Mouse (Mus musculus): Measurements from ENCODE around the gene Cln5. TPM values are rescaled to one million over a fixed set of nuclear protein-coding genes. Genes with fewer than 3 reads are reported as not detected.

The Cln5 gene
- polyA plus RNA-seq, 1 experiment from 2014 or later = 31.4 TPM

- ATAC-seq (replicated peaks; ENCODE audit: insufficient number of reproducible peaks, low FRiP score, low TSS enrichment) = peak; percentile 91
- Histone ChIP-seq H3K36me3 (ENCODE audit: control insufficient read depth, insufficient read depth, low read length) (0 out of 2 replicates have a peak, but pooled peaks cover 2% of the 10 kb centered on the region), H3K27me3 (ENCODE audit: control insufficient read depth, insufficient read depth, low read length) (no peaks in the 10 kb centered on the region), H3K4me2 (peak within 1 kb of the TSS; percentile 77), H3K4me1 (ENCODE audit: control insufficient read depth, insufficient read depth, low read length) (no peaks in the 10 kb centered on the region), H3K9me3 (replicated peaks; ENCODE audit: control insufficient read depth, low read length) (no peaks in the 10 kb centered on the region), H3K9ac (ENCODE audit: low read depth, low read length) (peak within 1 kb of the TSS; percentile 100), H3K4me3 (ENCODE audit: low read depth, low read length) (peak within 1 kb of the TSS; percentile 92), H3K27ac (ENCODE audit: low read depth, low read length) (peak within 1 kb of the TSS; percentile 100)
- under 1% methylated on average over 76 of the region's 88 CpGs for WGBS (ENCODE audit: insufficient replicate concordance)
These were observed 29.4 kb downstream of the Cln5 start, which contains the start of gene Fbxl3 for GRCm38 (mm10) chr14:103099238-103099933. Gene Fbxl3, minus strand, starts transcription at chr14:103099566.

GRCm38 (mm10) chr14:103100296-103100695 lies 30.3 kb downstream of the Cln5 start:
- Histone ChIP-seq H3K27me3 (ENCODE audit: control insufficient read depth, insufficient read depth, low read length) (no peaks in the 10 kb centered on the region), H3K9ac (ENCODE audit: low read depth, low read length) (no peak overlapping the region), H3K9me3 (replicated peaks; ENCODE audit: control insufficient read depth, low read length) (no peaks in the 10 kb centered on the region), H3K27ac (ENCODE audit: low read depth, low read length) (no peak overlapping the region), H3K4me2 (peak overlapping the region; percentile 77; the same call in 1 of the 2 replicates), H3K36me3 (ENCODE audit: control insufficient read depth, insufficient read depth, low read length) (0 out of 2 replicates have a peak, but pooled peaks cover 2% of the 10 kb centered on the region), H3K4me1 (ENCODE audit: control insufficient read depth, insufficient read depth, low read length) (no peaks in the 10 kb centered on the region), H3K4me3 (ENCODE audit: low read depth, low read length) (no peak overlapping the region)
- no peak for ATAC-seq (replicated peaks; ENCODE audit: insufficient number of reproducible peaks, low FRiP score, low TSS enrichment)
- WGBS (ENCODE audit: insufficient replicate concordance) = 82% methylated on average over 13 of the region's 13 CpGs

- 0 out of 2 replicates have a peak, but pooled peaks cover 2% of the 10 kb centered on the region for H3K36me3 ChIP-seq (ENCODE audit: control insufficient read depth, insufficient read depth, low read length)
- no peak for ATAC-seq (replicated peaks; ENCODE audit: insufficient number of reproducible peaks, low FRiP score, low TSS enrichment)
- H3K9ac ChIP-seq (ENCODE audit: low read depth, low read length) = no peak overlapping the region
- 70% methylated on average over 3 of the region's 3 CpGs for WGBS (ENCODE audit: insufficient replicate concordance)
- no peaks in the 10 kb centered on the region for H3K4me1 ChIP-seq (ENCODE audit: control insufficient read depth, insufficient read depth, low read length)
- H3K9me3 ChIP-seq (replicated peaks; ENCODE audit: control insufficient read depth, low read length) = no peaks in the 10 kb centered on the region
- no peak overlapping the region for H3K27ac ChIP-seq (ENCODE audit: low read depth, low read length)
- H3K27me3 ChIP-seq (ENCODE audit: control insufficient read depth, insufficient read depth, low read length) = no peaks in the 10 kb centered on the region
- no peak overlapping the region for H3K4me3 ChIP-seq (ENCODE audit: low read depth, low read length)
- no peak overlapping the region for H3K4me2 ChIP-seq
These were observed 31.2 kb downstream of the Cln5 start for GRCm38 (mm10) chr14:103101171-103101570.

DNA sequence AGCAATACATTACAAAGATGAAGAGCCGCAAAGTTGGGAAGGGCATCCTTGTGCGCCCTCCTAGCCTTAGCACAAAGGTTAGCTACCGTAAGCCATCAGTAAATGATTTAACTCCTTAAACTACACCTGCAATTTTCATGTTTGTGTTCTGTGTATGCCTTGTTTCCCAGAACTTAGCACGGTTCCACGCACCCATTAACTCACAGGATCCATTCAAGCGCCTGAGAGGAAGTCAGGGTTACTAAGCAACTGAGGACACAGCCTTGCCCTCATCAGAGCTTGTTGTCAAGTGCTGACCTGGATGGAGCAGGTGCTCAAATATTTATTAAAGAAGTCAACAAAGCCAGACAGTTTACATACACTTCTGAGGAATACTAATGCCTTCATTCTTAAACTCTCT lies 32.2 kb downstream of the Cln5 start:
- H3K4me1 ChIP-seq (ENCODE audit: control insufficient read depth, insufficient read depth, low read length) = no peaks in the 10 kb centered on the region
- ATAC-seq (replicated peaks; ENCODE audit: insufficient number of reproducible peaks, low FRiP score, low TSS enrichment) = no peak
- H3K4me3 ChIP-seq (ENCODE audit: low read depth, low read length) = no peak overlapping the region
- H3K4me2 ChIP-seq = no peak overlapping the region
- WGBS (ENCODE audit: insufficient replicate concordance) = 75% methylated on average over 6 of the region's 6 CpGs
- H3K27ac ChIP-seq (ENCODE audit: low read depth, low read length) = no peak overlapping the region
- no peaks in the 10 kb centered on the region for H3K27me3 ChIP-seq (ENCODE audit: control insufficient read depth, insufficient read depth, low read length)
- H3K9me3 ChIP-seq (replicated peaks; ENCODE audit: control insufficient read depth, low read length) = no peaks in the 10 kb centered on the region
- H3K9ac ChIP-seq (ENCODE audit: low read depth, low read length) = no peak overlapping the region
- no peaks in the 10 kb centered on the region for H3K36me3 ChIP-seq (ENCODE audit: control insufficient read depth, insufficient read depth, low read length)

- H3K27ac ChIP-seq (ENCODE audit: low read depth, low read length) = no peak overlapping the region
- H3K9me3 ChIP-seq (replicated peaks; ENCODE audit: control insufficient read depth, low read length) = no peaks in the 10 kb centered on the region
- H3K36me3 ChIP-seq (ENCODE audit: control insufficient read depth, insufficient read depth, low read length) = no peaks in the 10 kb centered on the region
- no peaks in the 10 kb centered on the region for H3K4me1 ChIP-seq (ENCODE audit: control insufficient read depth, insufficient read depth, low read length)
- no peak for ATAC-seq (replicated peaks; ENCODE audit: insufficient number of reproducible peaks, low FRiP score, low TSS enrichment)
- H3K4me2 ChIP-seq = no peak overlapping the region
- WGBS (ENCODE audit: insufficient replicate concordance) = 76% methylated on average over 10 of the region's 10 CpGs
- no peak overlapping the region for H3K4me3 ChIP-seq (ENCODE audit: low read depth, low read length)
- no peak overlapping the region for H3K9ac ChIP-seq (ENCODE audit: low read depth, low read length)
- H3K27me3 ChIP-seq (ENCODE audit: control insufficient read depth, insufficient read depth, low read length) = no peaks in the 10 kb centered on the region
These were observed 32.8 kb downstream of the Cln5 start for GRCm38 (mm10) chr14:103102731-103103335.

- H3K4me1 ChIP-seq (ENCODE audit: control insufficient read depth, insufficient read depth, low read length) = no peaks in the 10 kb centered on the region
- H3K9ac ChIP-seq (ENCODE audit: low read depth, low read length) = no peak overlapping the region
- H3K36me3 ChIP-seq (ENCODE audit: control insufficient read depth, insufficient read depth, low read length) = no peaks in the 10 kb centered on the region
- 84% methylated on average over 2 of the region's 2 CpGs for WGBS (ENCODE audit: insufficient replicate concordance)
- no peak overlapping the region for H3K4me2 ChIP-seq
- H3K27me3 ChIP-seq (ENCODE audit: control insufficient read depth, insufficient read depth, low read length) = no peaks in the 10 kb centered on the region
- no peak for ATAC-seq (replicated peaks; ENCODE audit: insufficient number of reproducible peaks, low FRiP score, low TSS enrichment)
- no peak overlapping the region for H3K4me3 ChIP-seq (ENCODE audit: low read depth, low read length)
- no peak overlapping the region for H3K27ac ChIP-seq (ENCODE audit: low read depth, low read length)
- no peaks in the 10 kb centered on the region for H3K9me3 ChIP-seq (replicated peaks; ENCODE audit: control insufficient read depth, low read length)
These were observed 36.3 kb downstream of the Cln5 start for GRCm38 (mm10) chr14:103106301-103106700.

GRCm38 (mm10) chr14:103109971-103110370 lies 40.0 kb downstream of the Cln5 start:
- Histone ChIP-seq H3K36me3 (ENCODE audit: control insufficient read depth, insufficient read depth, low read length) (peaks cover 5% of the 10 kb centered on the region; the same call in 1 of the 2 replicates), H3K4me1 (ENCODE audit: control insufficient read depth, insufficient read depth, low read length) (no peaks in the 10 kb centered on the region), H3K27me3 (ENCODE audit: control insufficient read depth, insufficient read depth, low read length) (no peaks in the 10 kb centered on the region), H3K4me3 (ENCODE audit: low read depth, low read length) (no peak overlapping the region), H3K27ac (ENCODE audit: low read depth, low read length) (no peak overlapping the region), H3K9ac (ENCODE audit: low read depth, low read length) (no peak overlapping the region), H3K9me3 (replicated peaks; ENCODE audit: control insufficient read depth, low read length) (no peaks in the 10 kb centered on the region), H3K4me2 (no peak overlapping the region)
- ATAC-seq (replicated peaks; ENCODE audit: insufficient number of reproducible peaks, low FRiP score, low TSS enrichment) = no peak
- 89% methylated on average over 4 of the region's 4 CpGs for WGBS (ENCODE audit: insufficient replicate concordance)

- H3K36me3 ChIP-seq (ENCODE audit: control insufficient read depth, insufficient read depth, low read length) = peaks cover 15% of the 10 kb centered on the region
- H3K9ac ChIP-seq (ENCODE audit: low read depth, low read length) = no peak overlapping the region
- no peak for ATAC-seq (replicated peaks; ENCODE audit: insufficient number of reproducible peaks, low FRiP score, low TSS enrichment)
- H3K27ac ChIP-seq (ENCODE audit: low read depth, low read length) = no peak overlapping the region
- H3K4me1 ChIP-seq (ENCODE audit: control insufficient read depth, insufficient read depth, low read length) = no peaks in the 10 kb centered on the region
- 89% methylated on average over 3 of the region's 3 CpGs for WGBS (ENCODE audit: insufficient replicate concordance)
- no peak overlapping the region for H3K4me2 ChIP-seq
- H3K9me3 ChIP-seq (replicated peaks; ENCODE audit: control insufficient read depth, low read length) = no peaks in the 10 kb centered on the region
- H3K27me3 ChIP-seq (ENCODE audit: control insufficient read depth, insufficient read depth, low read length) = no peaks in the 10 kb centered on the region
- H3K4me3 ChIP-seq (ENCODE audit: low read depth, low read length) = no peak overlapping the region
These were observed 42.8 kb downstream of the Cln5 start for GRCm38 (mm10) chr14:103112606-103113363.
